Mouse (Mus musculus): ENCODE measurements around the gene Tent4b. TPM values are rescaled to one million over a fixed set of nuclear protein-coding genes. Genes with fewer than 3 reads are reported as not detected.

Gene Tent4b
- polyA plus RNA-seq, 1 experiment from 2014 or later, result 5.9 TPM

- no peak for ATAC-seq
- Histone ChIP-seq H3K4me1 (replicated peaks; ENCODE audit: control insufficient read depth, insufficient read depth, low read length) (no peaks in the 10 kb centered on the region), H3K27ac (ENCODE audit: low read depth, low read length) (no peak overlapping the region), H3K9ac (ENCODE audit: low read depth, low read length) (no peak overlapping the region), H3K27me3 (replicated peaks; ENCODE audit: control insufficient read depth, insufficient read depth, low read length) (no peaks in the 10 kb centered on the region), H3K9me3 (ENCODE audit: control insufficient read depth) (no peaks in the 10 kb centered on the region), H3K36me3 (ENCODE audit: control insufficient read depth, insufficient read depth) (no peaks in the 10 kb centered on the region), H3K4me3 (ENCODE audit: low read depth, low read length) (no peak overlapping the region), H3K4me2 (replicated peaks; ENCODE audit: low read depth) (no peak overlapping the region)
- 83% methylated on average over 9 of the region's 9 CpGs for WGBS
- TF ChIP-seq CTCF (IDR thresholded peaks at IDR 0.05; ENCODE audit: low read depth), result no peak
Observed at GRCm38 (mm10) chr8:88293590-88294356, 94.8 kb downstream of the Tent4b start.

GRCm38 (mm10) chr8:88294977-88295376 lies 96.0 kb downstream of the Tent4b start:
- Histone ChIP-seq H3K4me3 (ENCODE audit: low read depth, low read length) (no peak overlapping the region), H3K9ac (ENCODE audit: low read depth, low read length) (no peak overlapping the region), H3K27ac (ENCODE audit: low read depth, low read length) (no peak overlapping the region), H3K36me3 (ENCODE audit: control insufficient read depth, insufficient read depth) (no peaks in the 10 kb centered on the region), H3K9me3 (ENCODE audit: control insufficient read depth) (no peaks in the 10 kb centered on the region), H3K27me3 (replicated peaks; ENCODE audit: control insufficient read depth, insufficient read depth, low read length) (no peaks in the 10 kb centered on the region), H3K4me1 (replicated peaks; ENCODE audit: control insufficient read depth, insufficient read depth, low read length) (no peaks in the 10 kb centered on the region), H3K4me2 (replicated peaks; ENCODE audit: low read depth) (no peak overlapping the region)
- no peak for ATAC-seq
- WGBS, result 68% methylated on average over 2 of the region's 2 CpGs
- no peak for TF ChIP-seq CTCF (IDR thresholded peaks at IDR 0.05; ENCODE audit: low read depth)

GRCm38 (mm10) chr8:88297976-88298732 lies 99.1 kb downstream of the Tent4b start:
- H3K9me3 ChIP-seq (ENCODE audit: control insufficient read depth), result no peaks in the 10 kb centered on the region
- no peaks in the 10 kb centered on the region for H3K27me3 ChIP-seq (replicated peaks; ENCODE audit: control insufficient read depth, insufficient read depth, low read length)
- no peak overlapping the region for H3K27ac ChIP-seq (ENCODE audit: low read depth, low read length)
- H3K4me2 ChIP-seq (replicated peaks; ENCODE audit: low read depth), result no peak overlapping the region
- 39% methylated on average over 12 of the region's 12 CpGs for WGBS
- H3K4me1 ChIP-seq (replicated peaks; ENCODE audit: control insufficient read depth, insufficient read depth, low read length), result no peaks in the 10 kb centered on the region
- ATAC-seq, result no peak
- H3K4me3 ChIP-seq (ENCODE audit: low read depth, low read length), result no peak overlapping the region
- no peaks in the 10 kb centered on the region for H3K36me3 ChIP-seq (ENCODE audit: control insufficient read depth, insufficient read depth)
- no peak for TF ChIP-seq CTCF (IDR thresholded peaks at IDR 0.05; ENCODE audit: low read depth)
- no peak overlapping the region for H3K9ac ChIP-seq (ENCODE audit: low read depth, low read length)

- no peaks in the 10 kb centered on the region for H3K4me1 ChIP-seq (replicated peaks; ENCODE audit: control insufficient read depth, insufficient read depth, low read length)
- no peak overlapping the region for H3K9ac ChIP-seq (ENCODE audit: low read depth, low read length)
- H3K4me3 ChIP-seq (ENCODE audit: low read depth, low read length), result no peak overlapping the region
- H3K4me2 ChIP-seq (replicated peaks; ENCODE audit: low read depth), result no peak overlapping the region
- H3K9me3 ChIP-seq (ENCODE audit: control insufficient read depth), result no peaks in the 10 kb centered on the region
- H3K36me3 ChIP-seq (ENCODE audit: control insufficient read depth, insufficient read depth), result no peaks in the 10 kb centered on the region
- H3K27me3 ChIP-seq (replicated peaks; ENCODE audit: control insufficient read depth, insufficient read depth, low read length), result no peaks in the 10 kb centered on the region
- no peak for ATAC-seq
- no peak overlapping the region for H3K27ac ChIP-seq (ENCODE audit: low read depth, low read length)
- WGBS, result 91% methylated on average over 10 of the region's 10 CpGs
- no peak for TF ChIP-seq CTCF (IDR thresholded peaks at IDR 0.05; ENCODE audit: low read depth)
Observed at GRCm38 (mm10) chr8:88298733-88299103, 99.7 kb downstream of the Tent4b start.

- Histone ChIP-seq H3K4me1 (replicated peaks; ENCODE audit: control insufficient read depth, insufficient read depth, low read length) (no peaks in the 10 kb centered on the region), H3K27me3 (replicated peaks; ENCODE audit: control insufficient read depth, insufficient read depth, low read length) (no peaks in the 10 kb centered on the region), H3K4me3 (ENCODE audit: low read depth, low read length) (no peak overlapping the region), H3K27ac (ENCODE audit: low read depth, low read length) (no peak overlapping the region), H3K4me2 (replicated peaks; ENCODE audit: low read depth) (no peak overlapping the region), H3K9ac (ENCODE audit: low read depth, low read length) (no peak overlapping the region), H3K9me3 (ENCODE audit: control insufficient read depth) (no peaks in the 10 kb centered on the region), H3K36me3 (ENCODE audit: control insufficient read depth, insufficient read depth) (no peaks in the 10 kb centered on the region)
- 64% methylated on average over 10 of the region's 10 CpGs for WGBS
- TF ChIP-seq CTCF (IDR thresholded peaks at IDR 0.05; ENCODE audit: low read depth), result no peak
- no peak for ATAC-seq
Observed at GRCm38 (mm10) chr8:88299907-88300603, 101.0 kb downstream of the Tent4b start.
